Mouse (Mus musculus) ES-E14 (cell line): ENCODE results near the gene Wfdc2.

Experiments
- CHD2 ChIP-seq: IDR thresholded peaks from 2 replicates; pipeline ENCODE4 v1.6.1; 2014; ENCODE audit warnings: mild to moderate bottlenecking, low read depth, low read length, inconsistent platforms
- MAFK ChIP-seq: IDR thresholded peaks from 2 replicates; pipeline ENCODE4 v1.6.1; 2014; ENCODE audit warnings: mild to moderate bottlenecking, low read depth, low read length, inconsistent platforms; ENCODE audit not compliant: insufficient read depth
- ZC3H11A ChIP-seq: IDR thresholded peaks from 2 replicates; pipeline ENCODE4 v1.6.1; 2012; ENCODE audit warnings: low read depth, mild to moderate bottlenecking, inconsistent platforms, low read length, borderline replicate concordance
- ZNF384 ChIP-seq: IDR thresholded peaks from 2 replicates; pipeline ENCODE4 v1.6.1; 2012; ENCODE audit warnings: low read depth, low read length, inconsistent platforms

DNA sequence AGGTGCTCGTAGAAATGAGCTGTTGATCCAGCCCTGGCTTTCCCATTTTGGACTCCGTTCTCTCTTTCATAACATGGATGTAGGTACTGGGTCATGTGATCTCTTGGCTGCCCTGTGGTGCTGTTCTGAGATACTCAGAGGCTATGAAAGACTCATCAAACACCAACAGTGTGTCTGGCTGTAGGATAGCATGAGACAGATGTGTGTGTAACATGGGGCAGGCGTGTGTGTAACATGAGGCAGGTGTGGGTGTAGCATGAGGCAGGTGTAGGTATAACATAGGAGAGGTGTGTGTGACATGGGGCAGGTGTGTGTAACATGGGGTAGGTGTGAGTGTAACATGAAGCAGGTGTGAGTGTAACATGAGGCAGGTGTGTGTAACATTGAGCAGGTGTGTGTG lies 53.2 kb downstream of the Wfdc2 start:
- TF ChIP-seq MAFK = no peak
- TF ChIP-seq ZNF384 = no peak
- TF ChIP-seq ZC3H11A = no peak
- no peak for TF ChIP-seq CHD2
